Mouse (Mus musculus): ENCODE data around the gene Afmid. TPM values are rescaled to one million over a fixed set of nuclear protein-coding genes. Genes with fewer than 3 reads are reported as not detected.
"Not testable (repeated sequence)": the region's sequence is repeated elsewhere in the genome, so short reads cannot be mapped to it uniquely, and the experiment has no call there.

Afmid gene
- polyA plus RNA-seq, 2 experiments: 7.5 to 7.6 TPM

- ATAC-seq (ENCODE audit: insufficient read depth): no peak
- DNase-seq (ENCODE audit: low read depth in 3 of 3, low spot score in 3 of 3): peak; percentile 48 to 60 (median 54)
- H3K36me3 ChIP-seq (replicated peaks; ENCODE audit: control insufficient read depth, insufficient read depth, low read depth): peaks cover 43% of the 10 kb centered on the region
- H3K9me3 ChIP-seq (ENCODE audit: control insufficient read depth, low read length): no peaks in the 10 kb centered on the region
- peak overlapping the region; percentile 99 for H3K9ac ChIP-seq (replicated peaks)
- 34% methylated on average over 10 of the region's 10 CpGs for WGBS (ENCODE audit: insufficient replicate concordance)
- peaks cover 9 to 14% of the 10 kb centered on the region in 2 experiments for H3K4me1 ChIP-seq (replicated peaks; ENCODE audit: control insufficient read depth in 2 of 2, insufficient read depth in 2 of 2, low read length in 1 of 2)
- peak overlapping the region; percentile 98 for H3K4me2 ChIP-seq (ENCODE audit: low read depth)
- TF ChIP-seq CTCF (IDR thresholded peaks at IDR 0.05; ENCODE audit: low read depth) (no peak), EP300 (IDR thresholded peaks at IDR 0.05; ENCODE audit: low read depth) (no peak)
- H3K27me3 ChIP-seq (ENCODE audit: control insufficient read depth, insufficient read depth, low read length): no peaks in the 10 kb centered on the region
- peak overlapping the region; percentile 75 to 81 for H3K4me3 ChIP-seq (ENCODE audit: insufficient read depth in 1 of 2, low read depth in 2 of 2, low read length in 2 of 2)
- peak overlapping the region; percentile 100 for H3K27ac ChIP-seq
Measured at GRCm38 (mm10) chr11:117783683-117784309, 41.9 kb upstream of the Afmid start.

- Histone ChIP-seq H3K4me2 (ENCODE audit: low read depth) (peak overlapping the region; percentile 21; the same call in 1 of the 2 replicates), H3K4me1 (replicated peaks; ENCODE audit: control insufficient read depth in 2 of 2, insufficient read depth in 2 of 2, low read length in 1 of 2) (peaks cover 16 to 18% of the 10 kb centered on the region in 2 experiments)
- TF ChIP-seq EP300 (IDR thresholded peaks at IDR 0.05; ENCODE audit: low read depth): no peak
- peak; percentile 91 for TF ChIP-seq CTCF (IDR thresholded peaks at IDR 0.05; ENCODE audit: low read depth)
Measured at GRCm38 (mm10) chr11:117786294-117786693, 39.4 kb upstream of the Afmid start.

GRCm38 (mm10) chr11:117788481-117788880 is 37.2 kb upstream of the Afmid start:
- WGBS (ENCODE audit: insufficient replicate concordance): 85% methylated on average over 7 of the region's 7 CpGs
- H3K27me3 ChIP-seq (ENCODE audit: control insufficient read depth, insufficient read depth, low read length); H3K4me3 ChIP-seq (ENCODE audit: insufficient read depth in 1 of 2, low read depth in 2 of 2, low read length in 2 of 2); H3K9ac ChIP-seq (replicated peaks); DNase-seq (ENCODE audit: low read depth in 3 of 3, low spot score in 3 of 3); H3K27ac ChIP-seq; H3K4me2 ChIP-seq (ENCODE audit: low read depth); H3K9me3 ChIP-seq (ENCODE audit: control insufficient read depth, low read length); ATAC-seq (ENCODE audit: insufficient read depth): not testable (repeated sequence)
- Histone ChIP-seq H3K36me3 (replicated peaks; ENCODE audit: control insufficient read depth, insufficient read depth, low read depth) (peaks cover 48% of the 10 kb centered on the region), H3K4me1 (replicated peaks; ENCODE audit: control insufficient read depth in 2 of 2, insufficient read depth in 2 of 2, low read length in 1 of 2) (peaks cover 30 to 35% of the 10 kb centered on the region in 2 experiments)

More at GRCm38 (mm10) chr11:117786294-117786693, 39.4 kb upstream of the Afmid start:
- no peaks in the 10 kb centered on the region for H3K9me3 ChIP-seq (ENCODE audit: control insufficient read depth, low read length)
- DNase-seq (ENCODE audit: low read depth in 3 of 3, low spot score in 3 of 3) (peak in 1 of 3 experiments; percentile 51), ATAC-seq (ENCODE audit: insufficient read depth) (no peak)
- no peak overlapping the region for H3K27ac ChIP-seq
- H3K4me3 ChIP-seq (ENCODE audit: insufficient read depth in 1 of 2, low read depth in 2 of 2, low read length in 2 of 2): no peak overlapping the region
- H3K27me3 ChIP-seq (ENCODE audit: control insufficient read depth, insufficient read depth, low read length): no peaks in the 10 kb centered on the region
- peak overlapping the region; percentile 24 for H3K9ac ChIP-seq (replicated peaks)
- WGBS (ENCODE audit: insufficient replicate concordance): 16% methylated on average over 10 of the region's 10 CpGs
- peaks cover 46% of the 10 kb centered on the region for H3K36me3 ChIP-seq (replicated peaks; ENCODE audit: control insufficient read depth, insufficient read depth, low read depth)

GRCm38 (mm10) chr11:117790286-117790685 is 35.4 kb upstream of the Afmid start:
- DNase-seq (ENCODE audit: low read depth in 3 of 3, low spot score in 3 of 3) (peak in 1 of 3 experiments; percentile 55), ATAC-seq (ENCODE audit: insufficient read depth) (peak; percentile 63)
- H3K36me3 ChIP-seq (replicated peaks; ENCODE audit: control insufficient read depth, insufficient read depth, low read depth): peaks cover 34% of the 10 kb centered on the region
- no peaks in the 10 kb centered on the region for H3K27me3 ChIP-seq (ENCODE audit: control insufficient read depth, insufficient read depth, low read length)
- peaks cover 24 to 30% of the 10 kb centered on the region in 2 experiments for H3K4me1 ChIP-seq (replicated peaks; ENCODE audit: control insufficient read depth in 2 of 2, insufficient read depth in 2 of 2, low read length in 1 of 2)
- H3K4me3 ChIP-seq (ENCODE audit: insufficient read depth in 1 of 2, low read depth in 2 of 2, low read length in 2 of 2): peak overlapping the region in 1 of 2 experiments; percentile 26; a peak in 2 of 4 replicates
- peak overlapping the region; percentile 6; the same call in 1 of the 2 replicates for H3K27ac ChIP-seq
- H3K9ac ChIP-seq (replicated peaks): peak overlapping the region; percentile 10
- H3K4me2 ChIP-seq (ENCODE audit: low read depth): peak overlapping the region; percentile 63
- WGBS (ENCODE audit: insufficient replicate concordance): 8% methylated on average over 14 of the region's 14 CpGs
- H3K9me3 ChIP-seq (ENCODE audit: control insufficient read depth, low read length): no peaks in the 10 kb centered on the region
- TF ChIP-seq CTCF (IDR thresholded peaks at IDR 0.05; ENCODE audit: low read depth) (peak; percentile 95), EP300 (IDR thresholded peaks at IDR 0.05; ENCODE audit: low read depth) (no peak)

- DNase-seq (ENCODE audit: low read depth in 3 of 3, low spot score in 3 of 3): no peak
- peak overlapping the region; percentile 63 for H3K4me2 ChIP-seq (ENCODE audit: low read depth)
- ATAC-seq (ENCODE audit: insufficient read depth): peak; percentile 68
- H3K36me3 ChIP-seq (replicated peaks; ENCODE audit: control insufficient read depth, insufficient read depth, low read depth): peaks cover 28% of the 10 kb centered on the region
- 35% methylated on average over 23 of the region's 23 CpGs for WGBS (ENCODE audit: insufficient replicate concordance)
- H3K4me3 ChIP-seq (ENCODE audit: insufficient read depth in 1 of 2, low read depth in 2 of 2, low read length in 2 of 2): peak overlapping the region in 1 of 2 experiments; percentile 26; a peak in 2 of 4 replicates
- peak overlapping the region; percentile 10 for H3K9ac ChIP-seq (replicated peaks)
- no peaks in the 10 kb centered on the region for H3K27me3 ChIP-seq (ENCODE audit: control insufficient read depth, insufficient read depth, low read length)
- H3K9me3 ChIP-seq (ENCODE audit: control insufficient read depth, low read length): no peaks in the 10 kb centered on the region
- peak overlapping the region; percentile 55 for H3K27ac ChIP-seq
- TF ChIP-seq EP300 (IDR thresholded peaks at IDR 0.05; ENCODE audit: low read depth) (no peak), CTCF (IDR thresholded peaks at IDR 0.05; ENCODE audit: low read depth) (peak; percentile 77)
- H3K4me1 ChIP-seq (replicated peaks; ENCODE audit: control insufficient read depth in 2 of 2, insufficient read depth in 2 of 2, low read length in 1 of 2): peaks cover 26 to 34% of the 10 kb centered on the region in 2 experiments
Measured at GRCm38 (mm10) chr11:117790703-117791440, 34.9 kb upstream of the Afmid start.
